Mouse (Mus musculus) hindbrain, embryonic 11.5 days (tissue): ENCODE measurements around the gene Spdya. TPM values are rescaled to one million over a fixed set of nuclear protein-coding genes. Genes with fewer than 3 reads are reported as not detected.
"Not testable (repeated sequence)": the region's sequence is repeated elsewhere in the genome, so short reads cannot be mapped to it uniquely, and the experiment has no call there.

Experiments used
- ATAC-seq: fragments of 200-750 bp; cut with Nextera tagmentation; 2 replicates; pipeline ENCODE4 v1.8.0; 2017; ENCODE audit warnings: mild to moderate bottlenecking, moderate TSS enrichment, moderate library complexity; ENCODE audit not compliant: low FRiP score
- DNase-seq: peaks from one replicate; pipeline ENCODE4 v3.0.0-alpha.2; 2015; ENCODE audit warnings: low spot score
- H3K27ac ChIP-seq: fragments of 300-500 bp; sonication (generic); 2 replicates; pipeline ENCODE4 v1.5.1; 2014; ENCODE audit warnings: mild to moderate bottlenecking, low read depth, low read length
- H3K27me3 ChIP-seq: fragments of 300-500 bp; sonication (generic); 2 replicates; pipeline ENCODE4 v1.6.1; 2014; ENCODE audit warnings: mild to moderate bottlenecking, low read length, moderate library complexity, mixed read lengths; ENCODE audit not compliant: control insufficient read depth, insufficient read depth
- H3K36me3 ChIP-seq: fragments of 300-500 bp; sonication (generic); 2 replicates; pipeline ENCODE4 v1.6.1; 2014; ENCODE audit warnings: mild to moderate bottlenecking, low read length, moderate library complexity, mixed read lengths; ENCODE audit not compliant: control insufficient read depth, insufficient read depth
- H3K4me1 ChIP-seq: fragments of 300-500 bp; sonication (generic); replicated peaks from 2 replicates; pipeline ENCODE4 v1.6.1; 2014; ENCODE audit warnings: low read length, mixed read lengths; ENCODE audit not compliant: control insufficient read depth, insufficient read depth
- H3K4me2 ChIP-seq: fragments of 300-500 bp; sonication (generic); replicated peaks from 2 replicates; pipeline ENCODE4 v1.6.1; 2014; ENCODE audit warnings: mild to moderate bottlenecking, low read depth, low read length
- H3K4me3 ChIP-seq: fragments of 300-500 bp; sonication (generic); 2 replicates; pipeline ENCODE4 v1.5.1; 2014; ENCODE audit warnings: low read depth, low read length
- H3K9ac ChIP-seq: fragments of 300-500 bp; sonication (generic); 2 replicates; pipeline ENCODE4 v1.6.1; 2014; ENCODE audit warnings: low read depth, low read length
- H3K9me3 ChIP-seq: fragments of 300-500 bp; sonication (generic); 2 replicates; pipeline ENCODE4 v1.6.1; 2016; ENCODE audit warnings: low read length; ENCODE audit not compliant: control insufficient read depth
- WGBS: fragments of 180-500 bp; shearing (Covaris S2); extraction: QIAGEN DNeasy Blood & Tissue Kit; methylation state at CpG from one replicate; pipeline ENCODE4 v1.1.7; 2014; 5-methylcytosine and 5-hydroxymethylcytosine counted together
- polyA plus RNA-seq: library from polyadenylated mRNA; unstranded; fragments of >200 nt; fragmentation: Nextera tagmentation; extraction: Ambion mirVana; gene quantifications from 2 replicates; pipeline ENCODE4 v1.2.1, GENCODE M21; 2014

Gene Spdya
- polyA plus RNA-seq, result 1.0 and 1.5 TPM in 2 replicates

DNA sequence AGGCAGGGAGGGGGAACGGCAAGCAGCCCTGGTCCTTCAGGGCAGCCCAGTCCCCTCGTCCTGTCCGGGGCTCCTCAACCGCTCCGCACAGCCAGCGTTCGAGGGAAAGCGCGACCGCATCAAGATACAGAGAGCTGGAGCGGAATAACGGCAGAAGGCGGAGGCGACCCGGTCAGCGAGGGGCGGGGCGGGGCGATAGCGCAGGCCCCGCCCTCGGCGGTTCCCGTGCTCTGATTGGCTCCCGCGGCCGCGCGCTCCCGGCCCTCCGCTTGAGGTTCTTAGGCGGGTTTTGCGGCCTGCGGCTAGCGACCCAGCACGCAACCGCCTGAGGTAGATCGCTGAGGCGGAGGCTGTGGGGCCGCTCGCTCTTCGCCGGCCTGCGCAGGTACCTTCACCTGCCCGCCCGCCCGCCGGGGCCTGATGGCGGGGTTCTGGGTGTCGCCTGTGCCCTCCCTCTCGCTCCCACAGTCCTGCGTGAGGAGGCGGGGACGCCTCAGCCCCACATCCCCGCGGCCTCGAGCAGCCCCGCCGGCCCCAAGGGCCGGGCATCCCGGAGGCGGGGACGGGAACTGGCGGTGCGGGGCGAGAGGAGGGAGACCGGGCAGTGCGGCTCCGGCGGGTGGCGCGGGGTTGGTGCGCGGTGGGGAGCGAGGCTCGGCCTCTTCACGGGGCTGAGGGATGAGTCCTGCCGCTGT is at the start of gene Spdya:
Gene Spdya, plus strand, starts transcription at position 305 of the 695 bp plus-strand sequence.
- ATAC-seq, result peak; percentile 96
- Histone ChIP-seq H3K27me3 (peaks cover 11% of the 10 kb centered on the region; the same call in 1 of the 2 replicates), H3K36me3 (no peaks in the 10 kb centered on the region), H3K9ac (peak within 1 kb of the TSS; percentile 83), H3K4me3 (peak within 1 kb of the TSS; percentile 66), H3K9me3 (no peaks in the 10 kb centered on the region), H3K4me2 (peak within 1 kb of the TSS; percentile 98), H3K27ac (peak within 1 kb of the TSS; percentile 58; the same call in 1 of the 2 replicates), H3K4me1 (no peaks in the 10 kb centered on the region; the same call in 1 of the 2 replicates)
- under 1% methylated on average over 55 of the region's 78 CpGs for WGBS
- DNase-seq, result peak; percentile 95

DNA sequence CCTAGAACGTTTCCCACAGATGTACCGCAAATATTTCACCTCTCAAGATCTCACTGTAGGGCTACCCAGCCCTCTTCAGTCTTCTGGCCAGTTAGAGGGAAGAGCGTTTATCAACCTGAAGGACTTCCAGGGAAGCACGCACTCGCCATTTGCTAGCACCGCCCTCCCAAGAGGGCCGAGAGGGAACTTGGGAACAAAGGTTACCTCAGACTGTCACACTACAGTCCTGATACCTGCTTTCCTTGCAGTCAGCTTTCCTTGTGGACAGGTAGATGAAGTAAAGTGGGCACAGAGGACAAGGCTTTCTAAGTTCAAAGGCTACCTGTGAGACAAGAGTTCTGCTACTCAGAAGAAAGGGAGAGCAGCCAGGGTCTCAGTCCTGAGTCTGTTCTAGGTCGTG is 45.0 kb upstream of the Spdya start:
- 0 out of 2 replicates have a peak, but pooled peaks cover 5% of the 10 kb centered on the region for H3K36me3 ChIP-seq

DNA sequence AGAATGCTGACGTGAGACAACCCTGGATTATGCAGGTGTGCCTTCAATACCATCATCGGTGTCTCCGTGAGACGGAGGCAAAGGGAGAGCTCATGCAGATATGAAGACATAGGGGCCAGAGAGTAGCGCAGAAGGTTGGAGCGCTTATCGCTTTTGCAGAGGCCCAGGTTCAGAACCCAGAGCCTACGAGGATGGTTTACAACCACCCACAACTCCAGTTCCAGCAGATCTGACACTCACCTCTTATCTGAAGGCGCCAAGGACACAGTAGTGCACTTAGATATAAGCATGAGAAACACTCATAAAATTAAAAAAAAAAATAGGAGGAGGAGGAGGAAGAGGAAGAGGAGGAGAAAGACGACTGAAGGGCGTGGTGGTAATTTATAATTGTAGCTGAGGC is 41.6 kb upstream of the Spdya start:
- Histone ChIP-seq H3K27me3 (no peaks in the 10 kb centered on the region), H3K9ac (no peak overlapping the region), H3K4me1 (no peaks in the 10 kb centered on the region), H3K36me3 (0 out of 2 replicates have a peak, but pooled peaks cover 5% of the 10 kb centered on the region), H3K4me3 (no peak overlapping the region), H3K9me3 (no peaks in the 10 kb centered on the region), H3K4me2 (no peak overlapping the region), H3K27ac (no peak overlapping the region)
- DNase-seq (no peak), ATAC-seq (no peak)
- 97% methylated on average over 11 of the region's 11 CpGs for WGBS

More for the DNA sequence above, 45.0 kb upstream of the Spdya start:
- H3K9me3 ChIP-seq, result no peaks in the 10 kb centered on the region
- H3K4me2 ChIP-seq, result no peak overlapping the region
- no peak overlapping the region for H3K27ac ChIP-seq
- H3K27me3 ChIP-seq, result no peaks in the 10 kb centered on the region
- ATAC-seq (no peak), DNase-seq (no peak)
- H3K9ac ChIP-seq, result no peak overlapping the region
- 94% methylated on average over 8 of the region's 8 CpGs for WGBS
- no peak overlapping the region for H3K4me3 ChIP-seq
- no peaks in the 10 kb centered on the region for H3K4me1 ChIP-seq

GRCm38 (mm10) chr17:71526302-71526708 is 25.6 kb upstream of the Spdya start:
- H3K4me1 ChIP-seq, result no peaks in the 10 kb centered on the region
- DNase-seq, result no peak
- no peaks in the 10 kb centered on the region for H3K9me3 ChIP-seq
- H3K27me3 ChIP-seq, result no peaks in the 10 kb centered on the region
- under 1% methylated on average over 13 of the region's 13 CpGs for WGBS
- H3K36me3 ChIP-seq, result no peaks in the 10 kb centered on the region
- peak overlapping the region; percentile 49; the same call in 1 of the 2 replicates for H3K9ac ChIP-seq
- ATAC-seq, result no peak; the same call in none of the 2 replicates
- H3K4me3 ChIP-seq, result peak overlapping the region; percentile 55
- H3K4me2 ChIP-seq, result peak overlapping the region; percentile 47
- H3K27ac ChIP-seq, result no peak overlapping the region

- DNase-seq (peak; percentile 93), ATAC-seq (peak; percentile 98)
- H3K27ac ChIP-seq, result peak within 1 kb of the TSS; percentile 89
- peak within 1 kb of the TSS; percentile 55 for H3K4me3 ChIP-seq
- under 1% methylated on average over 66 of the region's 66 CpGs for WGBS
- no peaks in the 10 kb centered on the region for H3K27me3 ChIP-seq
- H3K4me2 ChIP-seq, result peak within 1 kb of the TSS; percentile 47
- no peaks in the 10 kb centered on the region for H3K4me1 ChIP-seq
- H3K36me3 ChIP-seq, result no peaks in the 10 kb centered on the region
- H3K9me3 ChIP-seq, result no peaks in the 10 kb centered on the region
- H3K9ac ChIP-seq, result peak within 1 kb of the TSS; percentile 49
Measured at GRCm38 (mm10) chr17:71526711-71527564, 24.9 kb upstream of the Spdya start, which contains the start of gene Ndc80. Gene Ndc80, minus strand, starts transcription at chr17:71526857.

DNA sequence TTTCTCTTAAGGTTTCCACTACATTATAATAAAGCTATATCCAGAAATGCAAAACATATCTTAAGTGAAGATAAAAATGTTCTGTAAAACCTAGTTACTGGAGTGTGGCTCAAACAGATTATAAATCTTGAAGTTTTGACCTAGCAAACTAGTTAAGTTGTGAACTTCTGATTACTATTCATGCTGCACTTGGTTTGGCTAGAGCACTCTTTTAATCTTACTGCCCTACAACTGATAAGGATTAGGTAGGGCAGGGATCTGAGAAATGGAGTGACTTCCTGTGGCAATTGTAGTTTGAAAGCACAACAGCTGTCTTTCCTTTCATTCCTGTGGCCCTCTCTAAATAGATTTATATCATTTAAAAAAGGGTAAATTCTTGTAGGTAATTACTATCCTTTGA is 23.8 kb upstream of the Spdya start:
- no peaks in the 10 kb centered on the region for H3K27me3 ChIP-seq
- no peak for ATAC-seq
- no peak overlapping the region for H3K4me3 ChIP-seq
- no peaks in the 10 kb centered on the region for H3K36me3 ChIP-seq
- H3K9ac ChIP-seq, result no peak overlapping the region
- DNase-seq, result no peak
- no peaks in the 10 kb centered on the region for H3K9me3 ChIP-seq
- no peaks in the 10 kb centered on the region for H3K4me1 ChIP-seq
- no peak overlapping the region for H3K27ac ChIP-seq
- H3K4me2 ChIP-seq, result no peak overlapping the region

DNA sequence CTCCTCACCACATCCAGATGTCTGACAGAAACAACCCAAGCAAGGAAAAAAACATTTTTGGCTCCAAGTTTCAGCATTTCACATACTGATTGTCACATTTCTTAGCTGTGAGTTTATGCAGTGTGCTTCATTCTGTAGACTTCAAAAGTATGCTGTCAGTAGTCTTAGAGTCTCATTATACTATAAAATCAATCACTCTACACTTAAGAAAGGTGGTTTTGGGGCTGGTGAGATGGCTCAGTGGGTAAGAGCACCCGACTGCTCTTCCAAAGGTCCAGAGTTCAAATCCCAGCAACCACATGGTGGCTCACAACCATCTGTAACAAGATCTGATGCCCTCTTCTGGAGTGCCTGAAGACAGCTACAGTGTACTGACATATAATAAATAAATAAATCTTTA is 16.3 kb upstream of the Spdya start:
- not testable (repeated sequence) for H3K4me1 ChIP-seq, H3K27me3 ChIP-seq, H3K27ac ChIP-seq, ATAC-seq, H3K4me3 ChIP-seq, H3K4me2 ChIP-seq, H3K36me3 ChIP-seq, DNase-seq, H3K9ac ChIP-seq, H3K9me3 ChIP-seq
- WGBS, result 72% methylated on average over 1 of the region's 1 CpGs

GRCm38 (mm10) chr17:71537164-71537563 is 14.7 kb upstream of the Spdya start:
- no peak overlapping the region for H3K9ac ChIP-seq
- DNase-seq, result no peak
- no peaks in the 10 kb centered on the region for H3K27me3 ChIP-seq
- no peaks in the 10 kb centered on the region for H3K9me3 ChIP-seq
- H3K4me3 ChIP-seq, result no peak overlapping the region
- no peaks in the 10 kb centered on the region for H3K4me1 ChIP-seq
- 89% methylated on average over 3 of the region's 3 CpGs for WGBS
- no peaks in the 10 kb centered on the region for H3K36me3 ChIP-seq
- no peak for ATAC-seq
- H3K4me2 ChIP-seq, result no peak overlapping the region
- H3K27ac ChIP-seq, result no peak overlapping the region
